Comparison of ENCODE assay signal across 1 mouse cellular context in the genomic region with DNA sequence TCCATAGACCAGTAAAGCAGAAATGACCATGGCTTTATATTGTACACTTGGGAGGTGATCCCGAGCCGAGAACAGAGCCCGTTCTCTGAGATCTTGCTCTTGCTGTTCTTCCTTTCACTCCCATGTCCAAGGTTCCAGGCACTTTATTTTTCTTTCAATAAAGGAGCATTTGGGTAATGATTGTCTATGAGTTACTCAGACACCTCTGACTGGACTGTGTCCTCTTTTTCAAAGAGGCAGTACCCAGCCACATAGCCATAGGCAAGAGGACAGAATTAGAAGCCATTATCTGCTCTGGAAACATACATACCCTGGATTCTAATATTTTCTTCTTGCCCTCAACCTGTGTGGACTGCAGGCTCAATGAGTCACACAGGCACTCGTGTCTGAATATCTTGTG.
TF ChIP-seq lines count a peak whose summit lies in the region.

No protein-coding gene starts in this region.

TF ChIP-seq in MEL, 35 proteins besides CTCF, POLR2A, EP300 and RAD21:
- TF ChIP-seq HCFC1 (IDR thresholded peaks at IDR 0.05; ENCODE audit: low read depth, low read length) (no peak), BHLHE40 (IDR thresholded peaks at IDR 0.05; ENCODE audit: borderline replicate concordance, low read depth, low read length) (no peak), MAZ (IDR thresholded peaks at IDR 0.05; ENCODE audit: low read depth, low read length) (no peak), JUND (IDR thresholded peaks at IDR 0.05; ENCODE audit: low read depth, low read length) (no peak), ZNF384 (IDR thresholded peaks at IDR 0.05; ENCODE audit: low read depth, low read length) (no peak), POLR2AphosphoS2 (IDR thresholded peaks at IDR 0.05; ENCODE audit: low read length) (0 out of 2 replicates have a peak, but pooled peaks have one; percentile 1)
